Mouse (Mus musculus) left cerebral cortex, postnatal 4 days (tissue): ENCODE results near the gene Gm8246. TPM values are rescaled to one million over a fixed set of nuclear protein-coding genes. Genes with fewer than 3 reads are reported as not detected.
"Not testable (repeated sequence)": the region's sequence is repeated elsewhere in the genome, so short reads cannot be mapped to it uniquely, and the experiment has no call there.

ENCODE experiments used
- DNase-seq: peaks from one replicate; pipeline ENCODE4 v3.0.0-alpha.2; 2022
- intact Hi-C: fragments of 180-260 bp; cut with DNase I; formaldehyde crosslinking; loops from one replicate; pipeline ENCODE4 v1.15.1; 2025
- total RNA-seq, 2 experiments: library from RNA; stranded (reverse); gene quantifications; 2 replicates each; pipeline ENCODE4 v1.2.3; 2021

Gm8246 gene
- not detected for total RNA-seq

DNA sequence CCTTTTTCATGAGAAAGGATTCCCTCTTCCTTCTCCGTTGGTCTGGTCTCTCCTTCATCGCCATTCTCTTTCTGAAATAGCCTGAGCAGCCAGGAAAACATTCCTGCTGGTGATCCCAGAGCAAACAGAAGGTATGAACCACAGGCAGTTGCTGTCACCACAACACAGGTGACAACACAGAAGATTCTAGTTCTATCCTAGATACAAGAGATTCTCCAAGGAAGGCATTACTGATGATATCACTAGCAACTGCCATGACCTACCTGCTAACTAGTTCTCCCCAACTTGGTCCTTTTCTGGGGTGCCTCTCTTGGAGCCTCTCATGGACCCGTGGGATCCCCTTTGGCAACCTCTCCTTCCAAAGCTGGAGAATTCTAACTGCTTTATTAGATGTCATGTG, at the start of gene Gm8246:
Gene Gm8246, minus strand, starts transcription at position 101 of the 400 bp plus-strand sequence.
- DNase-seq, intact Hi-C loops: not testable (repeated sequence)

DNA sequence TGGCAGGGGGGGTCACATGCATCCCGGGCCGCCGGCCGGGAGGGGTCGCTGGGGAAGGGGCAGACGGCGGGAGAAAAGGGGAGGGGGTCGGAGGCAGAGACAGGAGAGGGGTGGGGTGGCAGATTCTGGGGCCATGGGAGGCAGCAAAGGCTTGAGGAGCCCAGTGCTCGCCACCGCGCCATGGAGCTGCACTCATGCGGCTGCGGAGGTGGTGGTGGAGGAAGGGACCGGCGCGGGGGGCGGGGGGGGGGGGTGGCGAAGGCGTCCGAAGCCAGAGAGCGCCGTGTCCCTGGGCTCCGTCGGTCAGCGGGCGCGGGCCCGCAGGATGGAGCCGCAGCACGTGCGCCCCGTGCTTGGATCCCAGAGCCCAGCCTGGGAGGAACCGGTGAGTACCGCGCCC, 23.7 kb upstream of the Gm8246 start, which contains the start of gene Gm3488:
Gene Gm3488, plus strand, starts transcription at position 301 of the 400 bp plus-strand sequence.
- intact Hi-C loops, DNase-seq: not testable (repeated sequence)

DNA sequence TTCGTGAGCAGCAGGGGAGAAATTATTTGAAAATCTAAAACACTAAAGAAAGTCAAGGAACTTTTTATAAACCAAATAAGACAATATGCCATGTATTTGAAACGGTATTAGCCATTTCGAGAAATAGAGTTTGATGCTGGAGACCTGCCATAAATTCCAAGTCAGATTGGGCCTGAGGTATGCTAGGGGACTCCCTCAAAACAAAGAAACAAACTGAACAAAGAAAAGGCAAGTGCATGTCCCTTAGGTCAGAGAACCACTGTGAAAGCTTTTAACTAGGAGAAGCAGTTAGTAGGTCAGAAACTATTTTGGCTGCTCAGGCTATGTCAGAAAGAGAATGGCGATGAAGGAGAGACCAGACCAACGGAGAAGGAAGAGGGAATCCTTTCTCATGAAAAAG, 6.3 kb upstream of the Gm8246 start, which contains the start of gene Gm3187:
Gene Gm3187, plus strand, starts transcription at position 301 of the 400 bp plus-strand sequence.
- DNase-seq, intact Hi-C loops: not testable (repeated sequence)

DNA sequence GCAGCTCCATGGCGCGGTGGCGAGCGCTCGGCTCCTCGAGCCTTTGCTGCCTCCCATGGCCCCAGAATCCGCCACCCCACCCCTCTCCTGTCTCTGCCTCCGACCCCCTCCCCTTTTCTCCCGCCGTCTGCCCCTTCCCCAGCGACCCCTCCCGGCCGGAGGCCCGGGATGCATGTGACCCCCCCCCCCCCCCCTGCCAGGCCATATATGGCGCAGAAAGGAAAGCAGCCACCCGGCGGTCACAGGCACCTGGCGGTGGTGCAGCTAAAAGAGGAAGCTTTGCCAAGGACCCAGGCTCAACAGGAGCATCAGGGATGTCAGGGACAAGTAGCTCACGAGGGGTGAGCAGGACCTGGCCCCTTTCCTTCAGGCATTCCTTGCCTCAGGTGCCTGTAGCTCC, 17.2 kb downstream of the Gm8246 start:
- DNase-seq, intact Hi-C loops: not testable (repeated sequence)

DNA sequence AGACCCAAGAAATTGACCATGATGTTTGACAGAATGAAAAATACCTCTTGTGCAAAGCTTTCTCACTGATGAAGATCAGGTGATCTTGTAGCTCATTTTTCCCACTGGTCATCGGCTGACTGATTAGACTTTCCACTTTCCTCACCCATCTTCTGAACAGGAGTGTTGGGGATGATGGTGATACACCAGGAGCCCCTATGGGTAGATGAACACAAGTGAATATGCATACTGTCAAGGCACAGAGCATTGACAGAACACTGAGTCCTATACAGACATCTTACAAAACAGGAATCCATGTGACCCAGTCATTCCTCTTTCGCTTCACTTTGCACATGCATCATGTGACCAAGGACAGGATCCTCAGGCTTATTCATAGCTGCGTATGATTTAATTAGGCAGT, 22.3 kb downstream of the Gm8246 start, which contains the start of gene Gm3194:
Gene Gm3194, minus strand, starts transcription at position 101 of the 400 bp plus-strand sequence.
- DNase-seq, intact Hi-C loops: not testable (repeated sequence)

Other genes with a start within 250 kb of the Gm8246 start
- gene Gm3526, start 217.2 kb downstream of the Gm8246 start, total RNA-seq, result under 1 TPM in 1 of 2 experiments, not detected in 1; 0.38 TPM
- under 1 TPM in 1 of 2 experiments, not detected in 1; 0.40 TPM for gene Gm3542, start 142.9 kb downstream of the Gm8246 start, total RNA-seq
- gene Gm3500, start 88.8 kb downstream of the Gm8246 start, total RNA-seq, result under 1 TPM in 1 of 2 experiments, not detected in 1; 0.79 TPM
- 10 to 100 TPM; 11.6 to 11.8 TPM for gene Gm3194, start 22.4 kb downstream of the Gm8246 start, total RNA-seq
- gene Gm3187, start 6.4 kb upstream of the Gm8246 start, total RNA-seq, result not detected
- 10 to 100 TPM; 12.9 to 13.2 TPM for gene Gm3488, start 23.8 kb upstream of the Gm8246 start, total RNA-seq
- not detected for gene Gm3532, start 60.7 kb upstream of the Gm8246 start, total RNA-seq
- gene Gm8265, start 155.2 kb upstream of the Gm8246 start, total RNA-seq, result 1 to 10 TPM in 1 of 2 experiments, not detected in 1; 1.7 TPM
- under 1 TPM in 1 of 2 experiments, not detected in 1; 0.40 TPM for gene Gm9603, start 209.6 kb upstream of the Gm8246 start, total RNA-seq